Mouse (Mus musculus): ENCODE results near the gene Ano5. TPM values are rescaled to one million over a fixed set of nuclear protein-coding genes. Genes with fewer than 3 reads are reported as not detected.

Gene Ano5
- polyA plus RNA-seq, 1 experiment from 2014 or later = not detected

DNA sequence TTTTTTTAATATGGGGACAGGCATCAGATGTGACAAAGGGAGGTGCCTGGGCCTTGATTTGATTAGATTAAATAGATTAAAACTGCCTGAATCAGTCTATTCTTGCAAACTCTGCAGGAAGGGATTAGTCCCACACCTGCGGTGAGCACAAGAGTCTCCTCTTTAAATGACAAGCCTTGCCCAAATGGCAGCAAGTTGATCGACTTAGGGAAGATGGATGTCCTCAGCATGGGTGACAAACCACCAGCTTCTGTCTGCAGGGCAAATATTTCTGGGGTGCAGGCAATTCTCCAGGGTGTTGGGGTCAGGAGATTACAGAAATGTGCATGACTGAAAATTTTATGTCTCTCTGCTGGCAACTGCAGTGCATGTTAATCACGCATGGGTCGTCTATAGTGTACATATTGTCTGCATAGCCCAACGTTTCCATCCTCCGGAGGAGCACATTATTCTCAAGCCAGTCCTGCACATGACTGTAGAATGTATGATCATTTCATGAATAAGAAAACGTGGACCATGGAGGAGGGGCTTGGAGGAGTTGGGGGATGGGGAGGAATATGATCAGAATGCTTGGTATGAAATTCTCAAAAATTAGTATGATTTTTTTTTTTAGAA, 122.5 kb downstream of the Ano5 start:
- H3K9me3 ChIP-seq (ENCODE audit: control insufficient read depth, low read length) = no peaks in the 10 kb centered on the region
- no peak for ATAC-seq (ENCODE audit: insufficient number of reproducible peaks, low FRiP score, low TSS enrichment, low read depth)
- WGBS = 10% methylated on average over 7 of the region's 7 CpGs

More for the DNA sequence above, 122.5 kb downstream of the Ano5 start:
- Histone ChIP-seq H3K4me3 (ENCODE audit: low read depth, low read length) (no peak overlapping the region), H3K9ac (ENCODE audit: low read length) (no peak overlapping the region), H3K4me1 (ENCODE audit: control insufficient read depth, insufficient read depth, low read length) (no peaks in the 10 kb centered on the region), H3K36me3 (ENCODE audit: control insufficient read depth, insufficient read depth, low read length) (no peaks in the 10 kb centered on the region), H3K4me2 (ENCODE audit: low read depth, severe bottlenecking) (no peak overlapping the region), H3K27ac (replicated peaks; ENCODE audit: low read depth, low read length) (no peak overlapping the region), H3K27me3 (ENCODE audit: control insufficient read depth, insufficient read depth, low read length) (peaks cover 9% of the 10 kb centered on the region)
- DNase-seq (ENCODE audit: low spot score) = no peak

Other genes with a start within 250 kb of the Ano5 start
- gene Slc17a6, start 111.0 kb downstream of the Ano5 start, polyA plus RNA-seq (2014; fragmentation: Nextera tagmentation; extraction: Ambion mirVana) = not detected in 2 replicates